Mouse (Mus musculus) olfactory bulb, adult 2 months (tissue): Measurements from ENCODE around the gene Heyl.

Experiments
- CTCF ChIP-seq: fragments of 200-500 bp; IDR thresholded peaks from 2 replicates; pipeline ENCODE4 v1.5.1; 2012; ENCODE audit warnings: low read depth, mild to moderate bottlenecking, low read length, moderate library complexity; ENCODE audit not compliant: insufficient read depth
- POLR2A ChIP-seq: fragments of 200-500 bp; IDR thresholded peaks from 2 replicates; pipeline ENCODE4 v1.6.1; 2012; ENCODE audit warnings: mild to moderate bottlenecking, low read depth, low read length, moderate library complexity; ENCODE audit not compliant: insufficient read depth

DNA sequence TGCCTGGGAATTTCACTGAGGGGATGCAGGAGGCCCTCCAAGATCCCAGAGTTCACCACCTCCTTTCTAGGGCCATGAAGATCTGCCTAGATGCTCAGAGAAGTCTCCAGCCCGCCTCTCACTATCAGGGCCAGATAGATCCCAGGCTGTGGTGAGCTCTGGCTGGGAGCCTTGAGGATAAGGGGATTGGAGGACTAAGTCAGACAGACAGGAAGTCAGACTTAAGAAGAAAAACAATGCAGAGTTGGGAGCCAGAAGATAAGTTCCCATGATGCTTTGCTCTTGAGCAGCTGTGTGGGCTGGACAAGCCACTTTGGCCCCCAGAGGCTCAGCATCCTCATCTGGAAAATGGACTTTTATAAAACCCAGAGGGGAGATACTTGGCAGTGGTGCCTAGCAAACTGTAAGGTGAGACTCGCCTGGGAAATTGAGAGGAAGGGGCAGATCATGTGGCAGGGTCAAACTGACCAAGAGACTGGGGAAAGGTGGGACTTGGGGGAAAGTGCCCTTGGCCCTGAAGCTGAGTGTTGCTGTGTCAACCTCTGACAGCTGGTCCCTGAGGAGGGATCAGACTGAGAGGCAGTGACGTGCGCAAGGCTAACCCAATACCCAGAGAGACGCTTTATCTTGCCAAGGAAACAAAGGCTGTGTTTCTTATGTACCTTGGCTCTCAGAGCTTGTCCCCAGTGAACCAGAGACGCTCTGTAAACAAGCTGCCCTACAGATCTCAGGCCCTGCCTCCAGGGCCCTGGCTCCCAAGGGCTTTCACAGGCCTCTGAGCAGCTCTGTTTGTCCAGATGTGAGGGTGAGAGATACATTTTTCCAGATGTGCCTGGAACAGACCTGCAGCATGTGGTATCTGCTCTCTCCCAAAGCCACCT lies 4.3 kb downstream of the Heyl start:
- TF ChIP-seq POLR2A (no peak), CTCF (no peak)
